Mouse (Mus musculus): ENCODE measurements around the gene Sobp. TPM values are rescaled to one million over a fixed set of nuclear protein-coding genes. Genes with fewer than 3 reads are reported as not detected.
A peak's percentile ranks its signal among the peaks of the same experiment; 100 is the strongest.

Sobp gene
- polyA plus RNA-seq, 1 experiment from 2014 or later = 4.7 TPM

DNA sequence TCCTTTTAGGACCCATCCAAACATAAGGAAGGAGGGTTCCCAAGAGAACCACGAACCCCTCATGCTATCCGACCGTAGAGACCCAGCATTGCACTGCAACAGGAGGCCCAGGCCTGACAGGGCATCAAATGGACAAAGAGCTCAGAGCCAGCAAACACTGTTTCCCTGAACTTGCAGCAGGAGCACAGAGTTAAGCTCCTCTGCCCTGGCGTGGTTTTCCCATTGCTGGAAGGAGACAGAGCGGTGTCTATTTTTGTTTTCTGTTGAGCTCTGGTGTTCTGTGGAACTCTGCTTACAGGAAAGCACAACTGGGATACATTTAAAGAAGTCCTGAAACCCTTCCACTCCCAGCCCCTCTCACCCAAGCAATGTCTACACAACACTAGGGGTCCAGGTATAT lies 15.0 kb downstream of the Sobp start:
- H3K4me3 ChIP-seq (replicated peaks) = no peak overlapping the region
- H3K4me2 ChIP-seq = no peak overlapping the region
- ATAC-seq (ENCODE audit: insufficient number of reproducible peaks, insufficient read depth, low FRiP score, low TSS enrichment, low read depth) = no peak
- H3K27me3 ChIP-seq = no peaks in the 10 kb centered on the region
- peaks cover 7% of the 10 kb centered on the region; the same call in 1 of the 2 replicates for H3K9me3 ChIP-seq
- peaks cover 10% of the 10 kb centered on the region for H3K36me3 ChIP-seq
- peaks cover 13% of the 10 kb centered on the region for H3K4me1 ChIP-seq (replicated peaks)
- no peak overlapping the region for H3K27ac ChIP-seq
- 84% methylated on average over 5 of the region's 5 CpGs for WGBS
- no peak overlapping the region for H3K9ac ChIP-seq (replicated peaks)

GRCm38 (mm10) chr10:43158917-43159316 lies 15.4 kb downstream of the Sobp start:
- peaks cover 10% of the 10 kb centered on the region for H3K36me3 ChIP-seq
- ATAC-seq (ENCODE audit: insufficient number of reproducible peaks, insufficient read depth, low FRiP score, low TSS enrichment, low read depth) = no peak
- peaks cover 7% of the 10 kb centered on the region; the same call in 1 of the 2 replicates for H3K9me3 ChIP-seq
- no peak overlapping the region for H3K9ac ChIP-seq (replicated peaks)
- no peak overlapping the region for H3K27ac ChIP-seq
- no peaks in the 10 kb centered on the region for H3K27me3 ChIP-seq
- H3K4me2 ChIP-seq = no peak overlapping the region
- WGBS = 90% methylated on average over 5 of the region's 5 CpGs
- H3K4me3 ChIP-seq (replicated peaks) = no peak overlapping the region
- peaks cover 17% of the 10 kb centered on the region for H3K4me1 ChIP-seq (replicated peaks)

DNA sequence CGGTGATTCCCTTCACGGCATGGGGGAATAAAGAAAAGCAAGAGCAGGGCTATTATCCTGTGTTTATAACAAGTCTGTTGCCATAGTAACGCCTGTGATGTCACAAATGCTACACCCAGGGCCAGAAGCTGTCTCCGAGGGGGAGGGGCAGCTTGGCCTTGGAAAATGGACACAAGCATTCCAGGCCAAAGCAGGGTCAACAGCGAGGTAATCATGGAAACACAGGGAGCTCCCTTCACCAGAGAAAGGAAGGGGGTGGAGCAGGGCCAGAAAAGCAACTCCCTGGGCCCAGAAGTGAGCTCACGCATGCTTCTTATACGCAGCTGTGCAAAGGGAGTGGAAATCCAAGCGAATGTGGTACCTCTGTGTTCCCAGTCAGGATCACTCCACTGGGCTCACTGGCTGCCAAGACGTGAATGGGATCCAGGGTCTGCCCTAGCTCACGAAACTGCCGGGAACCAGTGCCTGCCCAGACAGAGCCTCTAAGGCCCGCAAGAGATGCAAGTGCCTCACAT lies 19.2 kb downstream of the Sobp start:
- H3K27ac ChIP-seq = peak overlapping the region; percentile 62; the same call in 1 of the 2 replicates

DNA sequence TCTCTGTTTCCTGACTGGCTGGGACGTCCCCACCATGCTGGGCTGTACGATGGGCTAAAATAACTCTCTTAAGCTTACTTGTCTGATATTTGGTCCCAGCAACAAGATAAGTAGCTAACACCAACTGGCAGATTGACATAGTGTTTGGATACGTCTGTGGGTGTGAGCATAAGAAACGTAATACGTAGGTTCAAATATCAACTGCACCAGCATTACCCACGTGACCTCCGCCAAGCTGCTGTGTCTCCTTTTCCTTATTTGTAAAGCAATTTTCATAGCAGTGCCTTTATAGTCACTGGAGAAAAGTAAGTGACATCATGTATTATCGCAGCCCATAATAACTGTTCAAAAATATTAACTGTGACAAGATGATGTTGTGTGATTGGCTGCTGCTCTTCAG lies 21.7 kb downstream of the Sobp start:
- peaks cover 21% of the 10 kb centered on the region for H3K4me1 ChIP-seq (replicated peaks)
- H3K36me3 ChIP-seq = no peaks in the 10 kb centered on the region; the same call in none of the 2 replicates
- no peak for ATAC-seq (ENCODE audit: insufficient number of reproducible peaks, insufficient read depth, low FRiP score, low TSS enrichment, low read depth)
- no peaks in the 10 kb centered on the region for H3K27me3 ChIP-seq
- no peak overlapping the region for H3K27ac ChIP-seq
- H3K9ac ChIP-seq (replicated peaks) = no peak overlapping the region
- no peak overlapping the region for H3K4me2 ChIP-seq
- H3K9me3 ChIP-seq = no peaks in the 10 kb centered on the region
- no peak overlapping the region for H3K4me3 ChIP-seq (replicated peaks)
- 91% methylated on average over 8 of the region's 8 CpGs for WGBS

More for the DNA sequence above, 19.2 kb downstream of the Sobp start:
- H3K4me1 ChIP-seq (replicated peaks) = peaks cover 21% of the 10 kb centered on the region
- peaks cover 10% of the 10 kb centered on the region for H3K36me3 ChIP-seq
- 0 out of 2 replicates have a peak overlapping the region, but pooled peaks have one; percentile 1 for H3K4me2 ChIP-seq
- no peaks in the 10 kb centered on the region for H3K27me3 ChIP-seq
- no peaks in the 10 kb centered on the region for H3K9me3 ChIP-seq
- H3K9ac ChIP-seq (replicated peaks) = 0 out of 2 replicates have a peak overlapping the region, but pooled peaks have one; percentile 8
- peak; percentile 71; the same call in 1 of the 2 replicates for ATAC-seq (ENCODE audit: insufficient number of reproducible peaks, insufficient read depth, low FRiP score, low TSS enrichment, low read depth)
- WGBS = 26% methylated on average over 12 of the region's 12 CpGs
- H3K4me3 ChIP-seq (replicated peaks) = no peak overlapping the region

GRCm38 (mm10) chr10:43148456-43148855 lies 25.9 kb downstream of the Sobp start:
- H3K9me3 ChIP-seq = no peaks in the 10 kb centered on the region
- no peaks in the 10 kb centered on the region for H3K4me1 ChIP-seq (replicated peaks)
- ATAC-seq (ENCODE audit: insufficient number of reproducible peaks, insufficient read depth, low FRiP score, low TSS enrichment, low read depth) = no peak
- H3K9ac ChIP-seq (replicated peaks) = no peak overlapping the region
- no peaks in the 10 kb centered on the region for H3K27me3 ChIP-seq
- 87% methylated on average over 11 of the region's 11 CpGs for WGBS
- H3K4me3 ChIP-seq (replicated peaks) = no peak overlapping the region
- no peak overlapping the region for H3K4me2 ChIP-seq
- no peaks in the 10 kb centered on the region; the same call in 1 of the 2 replicates for H3K36me3 ChIP-seq
- H3K27ac ChIP-seq = no peak overlapping the region

DNA sequence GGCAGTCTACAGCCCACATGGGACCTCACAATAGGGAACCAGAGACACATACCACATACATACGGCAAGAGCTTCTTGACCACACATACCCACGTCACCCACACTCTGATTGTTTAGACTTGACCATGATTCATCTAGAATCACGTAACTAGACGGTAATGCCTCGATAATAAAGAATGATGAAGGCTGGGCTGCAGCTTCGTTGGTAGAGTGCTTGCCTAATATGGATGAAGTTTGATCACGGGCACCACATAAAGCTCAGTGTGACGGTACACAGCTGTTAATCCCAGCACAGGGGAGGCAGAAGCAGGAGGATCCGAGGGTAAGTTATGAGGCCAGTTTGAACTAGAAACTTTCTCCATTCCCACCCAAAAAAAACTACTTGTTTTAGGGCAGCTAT lies 31.2 kb downstream of the Sobp start:
- Histone ChIP-seq H3K4me2 (no peak overlapping the region), H3K27me3 (no peaks in the 10 kb centered on the region), H3K9ac (replicated peaks) (no peak overlapping the region), H3K4me3 (replicated peaks) (no peak overlapping the region), H3K36me3 (no peaks in the 10 kb centered on the region; the same call in 1 of the 2 replicates), H3K4me1 (replicated peaks) (no peaks in the 10 kb centered on the region), H3K9me3 (no peaks in the 10 kb centered on the region), H3K27ac (no peak overlapping the region)
- WGBS = 90% methylated on average over 9 of the region's 9 CpGs
- ATAC-seq (ENCODE audit: insufficient number of reproducible peaks, insufficient read depth, low FRiP score, low TSS enrichment, low read depth) = no peak

- peaks cover 6% of the 10 kb centered on the region; the same call in 1 of the 2 replicates for H3K36me3 ChIP-seq
- no peak overlapping the region for H3K9ac ChIP-seq (replicated peaks)
- no peaks in the 10 kb centered on the region for H3K27me3 ChIP-seq
- H3K4me2 ChIP-seq = no peak overlapping the region
- 87% methylated on average over 11 of the region's 11 CpGs for WGBS
- H3K4me1 ChIP-seq (replicated peaks) = no peaks in the 10 kb centered on the region
- H3K27ac ChIP-seq = no peak overlapping the region
- no peak for ATAC-seq (ENCODE audit: insufficient number of reproducible peaks, insufficient read depth, low FRiP score, low TSS enrichment, low read depth)
- no peak overlapping the region for H3K4me3 ChIP-seq (replicated peaks)
- H3K9me3 ChIP-seq = no peaks in the 10 kb centered on the region
Measured at GRCm38 (mm10) chr10:43134027-43134426, 40.3 kb downstream of the Sobp start.

GRCm38 (mm10) chr10:43128750-43129149 lies 45.6 kb downstream of the Sobp start:
- Histone ChIP-seq H3K4me2 (no peak overlapping the region), H3K9me3 (no peaks in the 10 kb centered on the region), H3K27ac (no peak overlapping the region), H3K4me3 (replicated peaks) (no peak overlapping the region), H3K27me3 (no peaks in the 10 kb centered on the region), H3K4me1 (replicated peaks) (peaks cover 33% of the 10 kb centered on the region), H3K9ac (replicated peaks) (no peak overlapping the region), H3K36me3 (peaks cover 8% of the 10 kb centered on the region; the same call in 1 of the 2 replicates)
- 73% methylated on average over 3 of the region's 3 CpGs for WGBS
- no peak for ATAC-seq (ENCODE audit: insufficient number of reproducible peaks, insufficient read depth, low FRiP score, low TSS enrichment, low read depth)

DNA sequence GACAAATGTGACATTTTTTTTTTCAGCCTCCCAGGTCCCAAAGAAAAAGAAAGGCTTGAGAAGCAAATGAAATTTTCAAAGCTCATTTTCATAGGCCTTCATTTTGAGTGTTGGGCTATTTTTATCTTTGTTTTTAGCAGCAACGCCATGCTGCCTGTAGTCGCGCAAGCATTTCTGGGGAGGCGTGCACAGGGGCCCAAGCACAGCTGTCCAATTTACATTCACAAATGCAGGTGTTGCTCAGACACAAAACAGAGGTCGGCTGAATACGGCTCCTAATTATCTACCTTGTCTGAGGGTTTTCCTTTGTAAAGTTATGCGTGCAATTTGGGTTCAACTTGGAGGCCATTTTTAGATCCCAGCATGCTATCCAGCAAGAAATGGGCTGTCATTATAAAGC lies 49.8 kb downstream of the Sobp start:
- Histone ChIP-seq H3K9ac (replicated peaks) (no peak overlapping the region), H3K27ac (no peak overlapping the region), H3K36me3 (peaks cover 6% of the 10 kb centered on the region; the same call in 1 of the 2 replicates), H3K4me1 (replicated peaks) (peaks cover 50% of the 10 kb centered on the region), H3K27me3 (no peaks in the 10 kb centered on the region), H3K4me2 (no peak overlapping the region), H3K4me3 (replicated peaks) (no peak overlapping the region), H3K9me3 (no peaks in the 10 kb centered on the region)
- WGBS = 26% methylated on average over 7 of the region's 7 CpGs
- ATAC-seq (ENCODE audit: insufficient number of reproducible peaks, insufficient read depth, low FRiP score, low TSS enrichment, low read depth) = no peak

DNA sequence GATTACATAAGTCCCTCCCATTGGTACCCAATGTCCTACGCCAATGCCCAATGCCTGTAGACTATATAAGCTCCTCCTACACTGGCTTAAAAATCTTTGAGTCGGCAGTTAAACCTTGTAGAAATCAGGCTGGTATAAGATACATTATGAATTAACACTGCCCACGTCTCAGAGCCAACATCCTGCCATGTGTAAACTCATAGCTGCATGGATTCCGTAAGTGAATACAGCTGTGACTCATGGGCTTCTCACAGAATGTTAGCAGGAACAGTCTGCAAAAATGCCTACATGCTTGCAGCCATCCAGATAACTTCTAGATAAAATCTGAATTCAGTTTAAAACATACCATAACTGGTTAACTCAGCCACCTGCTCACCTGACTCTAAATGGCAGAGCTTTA lies 50.2 kb downstream of the Sobp start:
- Histone ChIP-seq H3K27ac (no peak overlapping the region), H3K9me3 (no peaks in the 10 kb centered on the region), H3K4me3 (replicated peaks) (no peak overlapping the region), H3K4me2 (no peak overlapping the region), H3K4me1 (replicated peaks) (peaks cover 50% of the 10 kb centered on the region), H3K27me3 (no peaks in the 10 kb centered on the region), H3K9ac (replicated peaks) (no peak overlapping the region), H3K36me3 (peaks cover 3% of the 10 kb centered on the region; the same call in 1 of the 2 replicates)
- no peak for ATAC-seq (ENCODE audit: insufficient number of reproducible peaks, insufficient read depth, low FRiP score, low TSS enrichment, low read depth)
- WGBS = 63% methylated on average over 4 of the region's 4 CpGs

GRCm38 (mm10) chr10:43123422-43123821 lies 50.9 kb downstream of the Sobp start:
- no peak overlapping the region for H3K9ac ChIP-seq (replicated peaks)
- no peak for ATAC-seq (ENCODE audit: insufficient number of reproducible peaks, insufficient read depth, low FRiP score, low TSS enrichment, low read depth)
- no peak overlapping the region for H3K4me3 ChIP-seq (replicated peaks)
- WGBS = 63% methylated on average over 6 of the region's 6 CpGs
- peaks cover 3% of the 10 kb centered on the region; the same call in 1 of the 2 replicates for H3K36me3 ChIP-seq
- no peaks in the 10 kb centered on the region for H3K27me3 ChIP-seq
- no peaks in the 10 kb centered on the region for H3K9me3 ChIP-seq
- H3K27ac ChIP-seq = no peak overlapping the region
- peaks cover 50% of the 10 kb centered on the region for H3K4me1 ChIP-seq (replicated peaks)
- H3K4me2 ChIP-seq = no peak overlapping the region

All from limb, embryonic 12.5 days (tissue).